Mouse (Mus musculus): ENCODE measurements at regions not wholly inside any gene's neighbourhood (a gene's known extent, or its start where the extent isn't known, plus 50 kb on each side); places are given as distances from the start of the nearest gene placed in this dataset.
A peak's percentile ranks its signal among the peaks of the same experiment; 100 is the strongest.

DNA sequence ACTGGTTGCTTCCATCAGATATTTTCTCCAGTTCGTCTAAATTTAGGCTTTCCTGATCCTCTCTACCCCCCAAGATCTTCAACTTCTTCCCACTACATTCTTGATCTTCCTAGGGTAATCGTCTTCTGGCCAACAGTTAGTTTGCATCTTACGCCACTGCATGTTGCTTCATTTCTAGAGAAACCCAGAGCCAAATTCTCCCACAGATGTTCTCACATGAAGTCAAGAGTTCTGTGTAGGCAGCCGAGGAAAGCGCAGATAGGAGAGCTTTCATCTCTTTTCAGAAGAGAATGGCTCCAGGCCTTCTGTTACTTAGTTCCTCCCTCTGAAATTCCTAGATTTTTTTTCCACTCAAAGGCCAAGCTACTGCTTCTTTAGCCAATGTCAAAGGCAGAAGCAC, 179.9 kb downstream of the Fgf10 start:
- peak; percentile 19 to 25 for DNase-seq (ENCODE audit: low spot score in 2 of 2)

GRCm38 (mm10) chr13:118850708-118851107, 181.1 kb downstream of the Fgf10 start:
- no peak for DNase-seq (ENCODE audit: low spot score in 2 of 2)

DNA sequence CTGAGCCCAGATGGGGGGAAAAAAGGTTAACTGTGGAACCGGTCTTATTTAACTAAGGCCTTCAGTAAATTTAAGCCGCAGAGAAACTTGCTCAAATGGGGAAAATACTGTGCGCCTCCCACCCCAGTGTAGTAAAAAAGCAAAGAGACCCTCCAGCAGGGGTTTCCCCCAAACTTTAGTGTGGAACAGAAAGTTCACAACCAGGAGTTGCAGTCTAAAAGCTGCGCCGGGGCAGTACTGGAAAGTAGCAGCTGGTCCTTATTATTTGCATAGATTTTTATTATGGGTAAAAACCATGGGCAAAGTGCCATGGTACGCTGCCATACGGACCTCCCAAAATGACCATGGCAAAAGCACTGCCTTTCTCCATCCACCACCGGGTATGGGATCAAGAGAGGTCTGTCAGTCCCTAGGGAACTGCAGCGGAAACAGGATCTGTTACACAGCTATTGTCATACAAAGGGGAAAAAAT, 216.8 kb downstream of the Fgf10 start:
- no peak for DNase-seq (ENCODE audit: low spot score in 2 of 2)

- DNase-seq (ENCODE audit: low spot score in 2 of 2), result no peak
These were observed 225.5 kb downstream of the Fgf10 start for GRCm38 (mm10) chr13:118895079-118895478.

- DNase-seq (ENCODE audit: low spot score in 2 of 2), result no peak
These were observed 232.4 kb downstream of the Fgf10 start for GRCm38 (mm10) chr13:118901950-118902349.

- no peak for DNase-seq (ENCODE audit: low spot score in 2 of 2)
These were observed 240.8 kb downstream of the Fgf10 start for GRCm38 (mm10) chr13:118910351-118910750.

DNA sequence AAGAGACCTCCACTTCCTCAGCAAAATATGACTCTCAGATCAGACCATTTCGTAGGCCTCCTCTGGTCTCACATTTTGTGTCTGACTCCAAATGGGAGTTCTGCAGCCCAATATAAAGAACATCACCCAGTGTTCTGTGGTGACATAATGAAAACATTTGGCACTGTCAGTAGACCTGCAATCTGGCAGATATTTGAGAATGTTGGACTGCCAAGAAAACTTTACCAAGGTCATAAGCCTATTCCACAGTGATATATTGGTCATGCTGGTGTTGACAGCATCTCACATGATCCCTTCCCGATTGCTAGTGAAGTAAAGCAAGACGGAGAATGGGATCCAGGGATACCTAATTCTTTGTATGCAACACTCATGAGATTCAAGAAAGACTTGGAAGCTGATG, 271.2 kb downstream of the Fgf10 start:
- DNase-seq (ENCODE audit: low spot score in 2 of 2), result no peak

DNA sequence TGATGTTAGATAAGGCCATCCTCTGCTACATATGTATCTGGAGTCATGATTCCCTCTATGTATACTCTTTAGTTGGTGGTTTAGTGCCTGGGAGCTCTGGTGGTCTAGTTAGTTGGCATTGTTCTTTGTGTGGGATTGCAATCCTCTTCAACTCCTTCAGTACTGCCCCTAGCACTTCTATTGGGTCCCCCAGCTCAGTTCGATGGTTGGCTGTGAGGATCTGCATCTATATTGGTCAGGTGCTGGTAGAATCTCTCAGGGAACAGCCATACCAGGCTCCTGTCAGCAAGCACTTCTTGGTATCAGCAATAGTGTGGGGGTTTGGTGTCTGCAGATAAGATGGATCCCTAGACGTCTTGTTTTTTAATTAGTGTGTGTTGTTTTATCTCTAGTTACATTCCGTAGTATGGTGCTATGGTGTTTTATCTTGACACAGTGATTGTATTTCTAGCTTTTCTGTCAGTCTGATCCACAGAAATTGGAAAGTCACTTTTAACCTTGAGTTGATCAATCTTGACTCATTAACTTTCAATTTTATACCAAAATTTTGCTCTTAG, 296.6 kb downstream of the Fgf10 start:
- no peak for DNase-seq (ENCODE audit: low spot score in 2 of 2)

- DNase-seq (ENCODE audit: low spot score in 2 of 2), result no peak
These were observed 298.1 kb downstream of the Fgf10 start for GRCm38 (mm10) chr13:118967707-118968106.

- DNase-seq (ENCODE audit: low spot score in 2 of 2), result no peak
These were observed 305.4 kb downstream of the Fgf10 start for GRCm38 (mm10) chr13:118975008-118975407.

DNA sequence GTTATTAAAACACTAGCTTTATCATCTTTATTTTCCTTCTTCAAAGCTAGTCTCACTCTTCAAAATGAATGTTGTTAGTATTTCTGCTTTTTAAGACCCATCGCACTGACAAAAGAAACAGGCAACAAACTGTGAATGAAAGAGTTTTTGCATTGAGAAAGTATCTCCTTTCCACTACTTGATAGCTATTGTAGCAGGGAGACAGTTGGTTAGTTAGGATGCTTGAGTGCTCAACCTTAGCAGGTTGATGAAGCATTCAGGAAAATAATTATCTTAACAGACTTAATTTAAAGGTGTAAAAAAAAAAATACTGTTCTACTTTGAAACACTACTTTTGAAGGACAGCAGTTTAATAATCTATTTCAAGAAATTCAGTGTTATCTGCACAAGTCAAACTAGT, 305.9 kb downstream of the Fgf10 start:
- DNase-seq (ENCODE audit: low spot score in 2 of 2), result no peak

DNA sequence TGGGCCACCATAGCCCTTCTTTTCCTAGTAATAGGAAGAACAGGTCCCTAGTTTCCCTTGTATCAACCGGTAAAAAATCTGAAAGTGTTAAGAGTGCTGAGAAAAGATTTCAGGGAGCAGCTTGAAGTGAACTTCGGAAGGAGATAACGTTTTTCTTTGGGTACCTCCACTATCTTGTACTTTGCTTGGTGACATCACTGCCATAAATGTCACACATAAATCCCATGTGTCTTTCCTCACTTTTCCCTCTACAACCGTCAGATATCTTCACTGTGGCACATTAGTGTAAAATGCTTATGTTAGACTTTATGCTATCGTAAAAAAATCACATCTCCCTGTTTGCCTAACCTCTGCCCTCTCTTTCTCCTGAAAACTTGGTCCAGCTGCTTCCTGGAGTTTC, 309.9 kb downstream of the Fgf10 start:
- DNase-seq (ENCODE audit: low spot score in 2 of 2), result no peak

GRCm38 (mm10) chr13:118981196-118981810, 311.7 kb downstream of the Fgf10 start:
- no peak for DNase-seq (ENCODE audit: low spot score in 2 of 2)

DNA sequence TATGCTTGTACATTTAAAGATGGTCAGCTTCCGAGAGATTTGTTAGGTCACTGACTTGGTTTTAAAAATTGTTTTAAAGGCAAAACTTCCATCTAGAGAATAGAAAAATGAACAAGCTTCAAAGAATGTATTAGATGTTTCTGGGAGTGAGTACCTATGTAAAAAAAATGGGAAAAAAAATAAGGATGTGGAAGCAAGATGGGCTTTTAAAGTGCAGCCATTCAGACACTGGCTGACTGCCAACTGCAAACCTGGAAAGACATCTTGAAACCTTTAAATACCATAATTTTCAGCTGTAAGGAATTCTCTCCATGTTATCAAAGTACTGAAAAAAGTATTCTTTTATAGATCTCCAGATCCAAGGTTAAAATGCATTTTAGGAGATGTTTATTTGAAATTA, 315.7 kb downstream of the Fgf10 start:
- no peak for DNase-seq (ENCODE audit: low spot score in 2 of 2)

DNA sequence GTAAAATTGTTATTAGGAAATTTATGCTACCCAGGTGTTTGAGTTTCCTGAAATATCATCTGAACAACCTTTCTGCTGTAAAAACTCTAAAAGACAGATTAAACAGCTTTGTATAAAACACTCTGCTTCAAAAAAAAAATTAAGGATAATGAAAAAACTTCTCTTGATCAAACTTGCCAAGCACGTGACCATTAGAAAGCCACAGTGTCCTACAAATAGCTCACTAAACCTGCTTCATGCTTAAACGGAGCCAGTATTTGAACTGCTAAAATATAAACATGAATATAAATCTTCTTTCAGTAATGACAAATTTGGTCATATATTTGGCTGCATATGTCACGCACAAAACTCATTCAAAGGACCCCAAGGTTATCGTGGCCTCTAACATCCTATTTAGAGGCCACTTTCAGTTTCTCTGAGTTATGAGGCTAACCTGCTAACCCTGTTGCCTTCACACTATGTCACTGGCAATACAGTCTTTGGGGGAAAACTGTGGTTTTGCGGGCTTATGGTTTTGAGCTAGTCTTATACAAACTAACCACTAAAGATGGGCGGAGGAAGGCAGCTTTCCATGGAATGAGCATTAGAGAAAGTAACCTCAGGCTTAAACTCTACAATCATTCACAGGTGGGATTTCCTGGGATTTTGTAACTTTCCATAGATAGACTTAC, 355.8 kb downstream of the Fgf10 start:
- DNase-seq (ENCODE audit: low spot score in 2 of 2), result no peak

DNA sequence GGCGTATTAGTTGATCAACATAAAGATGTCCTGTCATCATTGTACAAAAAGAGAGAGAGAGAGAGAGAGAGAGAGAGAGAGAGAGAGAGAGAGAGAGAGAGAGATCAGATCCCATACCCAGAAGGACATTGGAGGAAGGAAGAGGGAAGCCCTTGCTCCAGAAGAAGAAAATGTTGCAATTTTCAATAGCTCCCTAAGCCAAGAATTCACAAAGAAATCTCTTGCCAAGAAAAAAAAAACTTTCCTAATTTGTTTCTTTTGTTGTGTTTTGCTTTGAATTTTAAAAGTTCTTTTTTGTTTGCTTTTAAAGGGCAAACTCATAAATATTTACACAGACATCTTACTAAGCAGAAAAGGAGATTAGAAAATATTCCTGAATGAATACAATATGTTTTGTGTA, 370.0 kb downstream of the Fgf10 start:
- DNase-seq (ENCODE audit: low spot score in 2 of 2), result no peak

- no peak for DNase-seq (ENCODE audit: low spot score in 2 of 2)
These were observed 375.5 kb downstream of the Fgf10 start for GRCm38 (mm10) chr13:119045112-119045511.

- no peak for DNase-seq (ENCODE audit: low spot score in 2 of 2)
These were observed 359.4 kb upstream of the Paip1 start for GRCm38 (mm10) chr13:119068745-119069580.

GRCm38 (mm10) chr13:119069581-119069936, 358.8 kb upstream of the Paip1 start:
- DNase-seq (ENCODE audit: low spot score in 2 of 2), result no peak

DNA sequence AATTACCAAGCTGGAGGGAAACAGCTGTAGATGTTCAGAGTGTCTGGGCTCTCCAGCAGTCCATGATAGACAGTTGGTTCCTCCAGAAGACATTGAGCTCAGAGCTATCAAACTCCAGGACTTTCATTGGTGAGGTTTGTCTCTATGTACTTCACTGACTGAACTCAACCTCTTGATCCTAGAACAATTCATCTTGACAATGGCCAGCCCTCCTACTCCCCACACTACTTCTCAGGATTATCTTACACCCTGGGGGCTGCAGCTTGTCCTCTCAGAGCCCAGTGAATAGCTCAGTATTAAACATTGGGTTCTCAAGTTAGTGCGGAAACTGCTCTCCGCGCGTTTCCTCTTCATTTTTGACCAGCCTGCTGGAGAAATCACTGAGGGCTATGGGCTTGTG, 349.2 kb upstream of the Paip1 start:
- no peak for DNase-seq (ENCODE audit: low spot score in 2 of 2)

- no peak for DNase-seq (ENCODE audit: low spot score in 2 of 2)
These were observed 346.7 kb upstream of the Paip1 start for GRCm38 (mm10) chr13:119081691-119082090.

GRCm38 (mm10) chr13:119117906-119118305, 310.5 kb upstream of the Paip1 start:
- DNase-seq (ENCODE audit: low spot score in 2 of 2), result no peak

Data from left cerebral cortex, adult 18-20 months (tissue).